Mouse (Mus musculus): ENCODE measurements around the gene Rabgap1l.
A peak's percentile ranks its signal among the peaks of the same experiment; 100 is the strongest.
"Not testable (repeated sequence)": the region's sequence is repeated elsewhere in the genome, so short reads cannot be mapped to it uniquely, and the experiment has no call there.

Gene Rabgap1l

DNA sequence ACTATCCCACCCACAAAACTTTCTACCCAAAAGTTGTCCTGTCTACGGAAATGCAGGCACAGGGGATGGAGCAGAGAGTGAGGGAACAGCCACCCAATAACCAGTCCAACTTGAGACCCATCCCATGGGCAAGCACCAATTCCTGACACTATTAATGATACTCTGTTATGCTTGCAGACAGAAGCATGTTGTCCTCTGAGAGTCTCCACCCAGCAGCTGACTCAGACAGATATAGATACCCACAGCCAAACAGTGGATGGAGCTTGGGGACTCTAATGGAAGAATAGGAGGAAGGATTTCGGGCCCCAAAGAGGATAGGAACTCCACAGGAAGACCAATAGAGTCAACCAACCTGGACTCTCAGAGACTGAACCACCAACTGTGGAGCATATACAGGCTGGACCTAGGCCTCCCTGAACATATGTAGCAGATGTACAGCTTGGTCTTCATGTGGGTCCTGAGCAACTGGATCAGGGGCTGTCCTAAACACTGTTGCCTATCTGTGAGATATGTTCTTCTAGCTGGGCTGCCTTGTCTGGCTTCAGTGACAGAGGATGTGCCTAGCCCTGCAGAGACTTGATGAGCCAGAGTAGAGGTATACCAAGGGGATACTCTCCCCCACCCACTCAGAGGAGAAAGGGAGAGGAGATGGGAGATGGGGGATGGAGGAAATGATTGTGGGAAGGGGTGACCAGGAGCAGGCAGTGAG, 510.7 kb downstream of the Rabgap1l start:
- DNase-seq (ENCODE audit: low spot score) = not testable (repeated sequence)

DNA sequence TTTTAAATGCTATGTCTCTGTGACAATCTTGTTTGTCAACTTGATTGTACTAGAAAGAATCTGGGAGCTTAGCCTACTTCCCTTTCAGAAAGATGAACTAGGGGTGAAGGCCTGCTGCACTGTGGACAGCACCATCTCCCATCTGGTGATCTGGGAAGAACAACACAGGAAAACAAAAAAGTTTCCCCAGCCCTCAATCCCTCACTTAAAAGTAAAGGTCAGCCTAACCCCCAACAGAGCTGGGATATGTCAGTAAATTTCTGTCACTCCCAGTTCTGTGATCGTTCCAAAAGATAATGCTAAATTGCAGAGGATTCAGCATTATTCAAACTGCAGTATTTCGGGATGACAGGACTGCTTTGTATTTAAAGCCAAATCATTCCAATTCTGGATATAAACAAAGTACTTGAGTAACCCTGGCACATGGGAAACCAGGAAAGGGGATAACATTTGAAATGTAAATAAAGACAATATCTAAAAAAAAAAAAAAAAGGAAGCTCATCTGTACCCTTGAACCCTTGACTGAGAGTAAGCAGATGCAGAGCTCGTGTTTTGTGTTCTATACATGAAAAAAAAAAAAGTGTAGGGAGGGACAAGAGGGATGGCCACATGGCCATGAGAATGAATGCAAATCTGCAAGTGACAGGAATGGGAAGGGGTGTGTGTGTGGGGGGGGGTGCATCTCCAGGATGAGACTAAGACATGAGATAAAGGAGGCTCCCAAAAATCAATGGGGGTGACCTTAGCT, 511.5 kb downstream of the Rabgap1l start:
- no peak for DNase-seq (ENCODE audit: low spot score)

DNA sequence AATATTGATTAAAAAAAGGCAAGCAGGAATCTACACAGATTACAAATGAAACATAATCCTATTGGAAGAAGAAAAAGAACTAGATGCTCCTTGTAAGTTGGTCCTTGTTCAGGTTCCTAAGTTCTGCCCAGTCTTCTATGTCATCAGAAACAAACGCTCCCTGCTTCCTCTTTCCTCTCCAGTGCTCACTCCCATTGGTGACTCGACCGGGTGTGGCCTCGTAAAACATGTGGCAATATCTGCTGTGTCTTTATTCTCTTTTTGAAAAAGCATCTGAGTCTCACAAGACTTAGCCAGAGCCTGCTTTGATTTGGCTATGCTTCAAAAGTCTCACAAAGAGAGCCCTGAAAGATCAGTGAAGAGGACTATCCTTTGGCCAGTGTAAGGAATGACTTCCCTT, 512.4 kb downstream of the Rabgap1l start:
- peak; percentile 46 for DNase-seq (ENCODE audit: low spot score)

DNA sequence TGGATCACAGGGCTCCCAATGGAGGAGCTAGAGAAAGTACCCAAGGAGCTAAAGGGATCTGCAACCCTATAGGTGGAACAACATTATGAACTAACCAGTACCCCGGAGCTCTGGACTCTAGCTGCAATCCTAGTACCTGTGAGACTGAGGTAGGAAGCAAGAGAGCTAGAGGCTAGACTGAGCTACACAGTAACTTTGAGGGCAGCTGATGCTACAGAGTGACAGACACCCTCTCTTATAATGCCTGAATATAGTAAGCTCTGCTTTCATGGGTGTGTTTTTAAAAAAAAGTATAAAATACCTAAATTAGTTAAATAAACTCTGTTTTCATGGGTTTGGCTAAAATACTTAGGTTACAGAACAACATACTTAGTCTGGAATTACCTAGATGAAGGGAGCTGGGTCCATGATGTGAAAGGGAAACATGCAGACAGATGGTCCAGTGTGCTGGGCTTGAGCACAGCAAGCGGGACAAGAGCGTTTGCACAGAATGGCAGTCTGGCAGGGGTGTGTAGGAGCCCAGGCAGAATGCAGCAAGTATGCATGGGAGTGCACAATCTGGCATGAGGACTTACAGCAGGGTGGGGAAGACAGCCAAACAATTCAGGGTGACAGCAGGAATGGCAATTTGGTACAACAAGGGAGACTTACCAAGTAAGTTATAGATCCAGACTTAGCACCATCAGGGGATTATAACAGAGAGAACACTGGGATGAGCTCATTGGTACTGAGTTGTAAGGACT, 514.9 kb downstream of the Rabgap1l start:
- no peak for DNase-seq (ENCODE audit: low spot score)

DNA sequence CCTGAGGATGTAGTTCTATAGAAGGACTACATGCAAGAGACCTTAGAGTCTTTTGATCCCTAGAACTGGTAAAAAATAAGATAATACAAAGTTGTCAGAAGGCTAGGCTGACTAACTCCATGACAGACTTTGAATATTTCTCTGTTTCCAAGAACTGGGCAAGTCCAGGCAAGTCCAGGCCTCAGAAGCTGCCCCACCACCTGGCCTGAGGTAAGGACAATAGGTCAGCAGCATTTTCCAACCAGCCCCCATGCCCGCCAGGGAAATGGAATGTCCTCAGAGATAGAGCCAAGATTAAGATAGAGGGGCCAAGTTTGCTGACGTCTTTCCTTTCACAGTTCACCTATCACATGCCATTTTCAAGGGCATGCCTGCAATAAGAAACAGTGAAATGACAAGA, 517.8 kb downstream of the Rabgap1l start:
- no peak for DNase-seq (ENCODE audit: low spot score)

DNA sequence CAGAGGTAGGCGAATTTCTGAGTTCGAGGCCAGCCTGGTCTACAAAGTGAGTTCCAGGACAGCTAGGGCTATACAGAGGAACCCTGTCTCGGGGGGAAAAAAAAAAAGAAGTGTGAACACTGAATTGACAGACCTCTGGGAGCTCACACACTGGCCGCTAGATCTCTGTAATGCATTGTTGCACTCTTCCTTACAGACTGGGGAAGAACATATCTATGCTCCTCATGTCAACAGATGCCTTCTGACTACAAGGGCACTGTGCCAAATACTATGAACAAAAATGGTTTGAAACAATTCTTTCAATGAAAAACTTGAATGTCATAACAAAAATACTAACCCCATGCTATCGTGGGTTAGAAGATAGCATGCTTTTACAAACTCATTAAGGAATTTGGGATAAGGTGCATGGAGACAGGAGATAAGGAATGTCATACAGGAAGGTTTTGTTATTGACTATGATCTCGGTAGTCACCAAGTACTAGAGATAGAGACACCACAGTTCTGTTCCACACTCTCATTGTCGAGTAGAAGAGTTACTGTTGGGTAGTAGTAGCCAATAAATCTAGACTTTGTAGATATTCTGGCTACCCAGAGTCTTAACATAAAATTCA, 519.8 kb downstream of the Rabgap1l start:
- DNase-seq (ENCODE audit: low spot score) = no peak

DNA sequence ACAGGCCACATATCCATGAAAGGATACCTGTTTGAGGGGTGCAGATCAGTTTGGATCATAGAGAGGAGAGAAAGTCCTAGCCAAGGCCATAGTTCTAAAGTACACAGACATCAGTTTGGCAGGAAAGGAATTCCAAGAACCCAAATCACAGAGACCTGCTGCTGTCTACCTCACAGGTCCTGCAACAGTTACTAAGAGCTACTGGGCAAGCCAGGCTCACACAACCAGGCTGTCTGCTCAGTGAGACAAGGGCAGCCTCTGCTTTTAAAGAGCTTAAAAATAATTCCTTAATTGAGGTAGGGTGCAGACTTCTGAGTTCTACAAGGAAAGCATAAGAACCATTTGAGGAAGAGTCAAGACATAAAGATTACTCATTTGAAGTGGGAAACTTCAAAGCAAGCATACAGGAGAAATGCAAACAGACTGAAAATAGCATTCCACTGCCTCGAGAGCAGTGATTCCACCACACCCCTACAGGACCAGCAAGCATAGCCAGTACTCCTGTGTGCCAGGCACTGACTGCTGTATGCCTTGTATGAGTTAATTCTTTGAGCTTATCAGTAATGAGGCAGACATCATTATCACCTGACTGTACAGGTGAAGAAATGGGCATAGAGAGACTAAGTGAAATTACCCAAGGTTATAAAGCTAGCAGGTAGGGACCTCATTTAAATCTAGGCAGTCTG, 521.6 kb downstream of the Rabgap1l start:
- DNase-seq (ENCODE audit: low spot score) = no peak

DNA sequence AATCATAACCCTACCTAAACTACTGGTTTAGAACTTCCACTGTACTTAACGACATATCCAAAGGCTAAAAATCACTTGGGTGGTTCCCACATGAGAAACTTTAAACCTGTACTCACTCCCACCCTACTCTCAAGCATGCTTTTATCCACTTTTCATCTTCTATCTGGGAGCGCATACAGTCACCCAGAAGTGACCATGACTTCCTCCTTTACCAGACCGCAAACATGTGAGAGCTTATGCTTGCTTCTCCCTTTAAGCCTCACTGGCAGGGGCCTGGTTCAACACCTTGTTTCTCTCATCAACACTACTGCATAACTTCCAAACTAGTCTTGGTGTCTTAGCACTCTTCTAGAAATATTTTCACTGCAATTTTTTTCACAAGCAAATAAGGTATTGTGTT, 524.7 kb downstream of the Rabgap1l start:
- no peak for DNase-seq (ENCODE audit: low spot score)

DNA sequence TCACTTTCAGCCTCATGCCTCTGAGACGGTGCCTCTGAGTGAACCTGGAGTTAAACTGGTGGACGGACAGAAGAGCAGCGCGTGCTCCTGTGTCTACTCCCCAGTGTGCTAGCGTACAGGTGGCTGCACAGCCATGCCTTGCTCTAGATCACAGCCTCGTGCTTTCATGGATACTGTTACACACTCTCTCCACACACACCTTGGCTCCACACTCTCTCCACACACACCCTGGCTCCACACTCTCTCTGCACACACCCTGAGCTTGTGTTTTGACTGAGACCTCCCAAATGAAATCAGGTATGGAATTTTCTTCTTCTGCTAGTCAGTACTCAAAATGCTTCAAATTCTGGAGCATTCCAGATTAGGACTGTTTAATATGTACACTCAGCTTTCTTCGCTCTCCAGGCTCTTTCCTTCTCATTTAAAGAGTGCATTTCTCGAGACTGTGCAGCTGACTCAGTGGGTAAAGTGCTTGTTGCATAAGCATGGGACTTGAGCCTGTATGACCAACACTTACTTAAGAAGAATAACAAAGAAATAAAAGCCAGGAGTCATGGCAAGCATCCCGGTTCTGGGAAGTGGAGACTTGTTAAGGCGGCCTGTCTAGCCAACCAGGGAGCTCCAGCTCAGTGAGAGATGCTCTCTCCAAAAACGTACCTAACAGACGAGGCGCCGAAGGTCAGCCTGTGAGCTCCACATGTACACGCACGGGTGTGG, 529.2 kb downstream of the Rabgap1l start:
- DNase-seq (ENCODE audit: low spot score) = no peak

DNA sequence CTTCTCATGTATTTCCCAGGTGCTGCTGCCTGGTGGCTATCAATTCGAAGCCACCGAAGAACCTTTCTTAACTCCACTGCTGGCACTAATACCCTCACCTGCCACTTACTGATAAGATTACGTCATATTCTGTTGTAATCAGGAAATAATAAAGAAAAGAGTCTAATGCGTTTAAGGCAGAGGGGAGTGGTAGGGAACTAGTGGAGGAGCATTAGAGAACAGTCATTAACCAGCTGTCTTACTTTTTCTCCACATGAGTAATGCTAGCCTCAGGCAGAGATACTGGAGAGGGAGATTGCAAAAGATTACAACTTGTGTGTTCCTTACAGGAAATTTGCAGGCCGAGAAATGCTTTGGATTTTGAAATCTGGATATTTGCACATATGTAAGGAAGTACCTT, 530.0 kb downstream of the Rabgap1l start:
- DNase-seq (ENCODE audit: low spot score) = no peak

DNA sequence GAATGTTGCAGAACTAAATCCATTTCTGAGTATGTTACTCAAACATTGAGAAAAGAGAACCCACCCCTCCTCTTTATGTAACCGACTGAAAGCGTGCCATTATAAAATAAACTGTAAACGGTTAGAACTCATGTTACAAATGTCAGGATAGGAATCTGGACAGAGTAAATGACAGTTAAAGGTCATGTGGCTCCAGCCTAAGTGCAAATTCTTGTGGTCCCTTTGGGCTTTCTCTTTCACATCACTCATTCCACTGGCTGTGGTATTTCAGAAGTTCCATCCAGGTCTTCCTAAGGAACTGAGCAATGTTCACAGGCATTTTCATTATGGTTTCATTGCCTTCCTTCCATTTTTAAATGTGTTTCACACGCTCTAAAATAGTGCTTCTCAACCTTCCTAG, 530.6 kb downstream of the Rabgap1l start:
- DNase-seq (ENCODE audit: low spot score) = no peak

DNA sequence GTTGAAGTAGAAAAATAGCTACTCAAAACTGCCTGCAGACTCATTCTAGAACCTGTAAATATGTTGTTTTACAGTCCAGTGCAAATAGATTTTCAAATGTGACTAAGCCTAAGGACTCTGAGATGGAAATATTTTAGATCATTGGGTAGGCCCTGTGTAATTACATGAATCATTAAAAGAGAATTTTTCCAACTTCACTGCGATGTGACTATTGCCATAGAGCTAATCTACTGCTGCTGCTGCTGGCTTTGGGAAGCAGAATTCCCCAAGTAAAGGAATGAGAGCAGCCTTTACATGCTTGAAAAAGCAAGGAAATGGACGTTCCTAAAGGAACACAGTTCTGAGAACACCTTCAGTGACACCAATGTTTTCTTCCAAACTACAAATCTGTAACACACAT, 531.2 kb downstream of the Rabgap1l start:
- DNase-seq (ENCODE audit: low spot score) = no peak

DNA sequence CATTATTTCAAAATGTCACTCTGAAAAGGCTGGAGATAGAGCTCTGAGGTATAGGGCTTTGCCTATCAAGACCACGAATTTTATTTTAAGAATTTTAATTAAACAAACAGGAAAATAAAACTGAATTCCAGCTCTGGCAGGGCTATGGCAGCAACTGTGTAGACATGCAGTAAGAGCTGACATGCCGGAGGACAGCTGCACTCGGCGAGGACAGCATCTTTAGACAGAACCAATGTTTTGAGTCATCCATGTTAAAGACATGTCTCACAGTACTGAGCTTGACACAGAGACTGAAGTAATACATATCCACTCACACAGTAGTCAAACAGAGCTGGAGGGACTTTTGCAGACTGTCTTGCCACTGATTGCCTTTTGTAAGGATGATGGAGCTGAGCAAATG, 532.4 kb downstream of the Rabgap1l start:
- no peak for DNase-seq (ENCODE audit: low spot score)

DNA sequence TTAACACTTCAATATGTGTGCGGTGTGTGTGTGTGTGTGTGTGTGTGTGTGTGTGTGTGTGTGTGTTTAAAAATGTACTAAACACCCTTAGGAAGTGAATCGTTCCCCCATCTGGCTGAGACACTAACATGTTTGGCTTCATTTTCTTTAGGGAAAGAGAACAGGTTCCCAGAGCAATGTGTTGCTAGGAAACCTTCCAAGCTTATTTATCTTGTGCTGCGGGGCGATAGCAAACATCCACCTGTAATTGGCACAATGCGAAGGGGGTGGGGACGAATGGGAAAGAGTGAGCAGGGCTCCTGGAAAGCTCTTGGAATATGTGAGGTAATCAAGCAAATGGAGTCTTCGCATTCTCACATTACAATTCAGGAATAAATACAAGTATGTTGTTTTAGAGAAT, 533.1 kb downstream of the Rabgap1l start:
- DNase-seq (ENCODE audit: low spot score) = no peak

DNA sequence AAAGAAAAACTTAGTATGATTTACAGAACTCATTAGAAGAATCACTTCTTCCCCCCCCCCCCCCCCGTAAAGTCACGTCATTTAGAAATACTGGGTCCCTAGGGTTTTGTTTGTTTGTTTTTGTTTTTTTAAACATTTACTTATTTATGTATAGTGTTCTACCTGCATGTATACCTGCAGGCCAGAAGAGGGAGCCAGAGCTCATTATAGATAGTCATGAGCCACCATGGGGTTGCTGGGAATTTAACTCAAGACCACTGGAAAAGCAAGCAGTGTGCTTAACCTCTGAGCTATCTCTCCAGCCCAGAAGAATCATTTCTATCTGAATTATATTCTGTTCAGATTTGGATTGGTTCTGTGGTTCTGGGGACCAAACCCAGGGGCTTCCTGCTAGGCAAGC, 539.9 kb downstream of the Rabgap1l start:
- no peak for DNase-seq (ENCODE audit: low spot score)

DNA sequence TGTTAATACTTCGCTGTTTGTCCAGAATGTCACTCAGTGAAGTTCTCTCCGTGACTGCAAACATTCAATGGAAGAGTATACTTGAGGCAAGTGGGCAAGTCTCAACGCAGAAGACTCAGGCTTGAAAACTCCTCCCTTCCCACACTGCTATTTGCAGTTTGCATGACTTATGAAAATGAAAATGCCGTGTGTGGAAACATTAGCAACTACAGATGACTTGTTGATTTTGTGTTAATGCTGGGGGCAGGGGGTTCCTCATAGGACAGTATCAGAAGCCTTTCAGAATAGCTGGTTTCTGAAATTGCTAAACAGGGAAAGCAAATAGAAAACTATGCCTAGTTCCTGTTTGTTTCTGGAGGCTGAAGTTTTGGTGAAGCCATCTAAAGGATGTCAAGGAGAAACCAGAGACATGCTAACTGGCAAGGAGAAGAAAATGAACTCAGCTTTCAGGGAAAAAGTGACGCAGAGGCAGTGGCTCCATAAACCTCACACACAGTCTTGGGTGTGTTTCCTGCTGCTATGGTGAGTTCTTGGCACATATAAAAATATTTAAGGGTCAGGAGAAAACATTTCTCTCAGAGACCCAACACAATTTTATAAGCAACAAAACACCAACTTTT, 541.5 kb downstream of the Rabgap1l start:
- no peak for DNase-seq (ENCODE audit: low spot score)

DNA sequence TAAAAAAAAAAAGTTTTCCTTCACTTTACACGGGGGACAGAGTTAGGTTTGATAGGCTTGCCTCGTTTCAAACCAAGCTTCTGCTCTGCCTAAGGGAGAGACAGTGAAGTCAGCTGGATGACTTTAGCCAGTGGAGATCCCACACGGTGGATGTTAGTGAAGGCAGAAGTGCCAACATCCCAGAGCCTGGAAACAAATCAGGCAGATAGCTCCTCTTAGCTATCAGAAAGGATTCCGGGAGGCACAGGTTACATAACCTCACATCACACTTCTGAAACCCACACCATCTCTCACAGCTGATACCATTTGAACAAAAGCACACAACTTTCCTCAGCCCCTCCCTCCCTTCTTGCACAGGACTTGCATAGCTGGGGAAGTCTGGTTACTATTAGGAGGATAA, 542.2 kb downstream of the Rabgap1l start:
- no peak for DNase-seq (ENCODE audit: low spot score)

DNA sequence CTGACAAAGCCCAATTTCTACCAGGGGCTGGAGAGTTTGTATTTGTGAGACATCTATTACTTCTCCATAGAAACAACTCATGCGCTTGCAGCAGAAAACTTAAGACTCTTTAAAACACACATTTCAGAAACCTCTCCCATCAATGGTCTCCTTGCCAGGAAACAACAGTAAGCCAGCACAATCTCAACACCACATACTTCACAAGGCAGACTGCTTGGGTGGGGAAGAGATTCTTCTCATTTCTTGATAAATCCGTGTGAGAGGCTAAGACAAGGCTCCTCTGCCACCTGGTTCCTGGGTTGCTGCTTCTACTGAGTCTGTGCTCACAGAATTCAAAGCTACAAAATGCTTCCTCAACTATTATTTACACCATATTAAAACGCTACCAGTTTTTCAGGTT, 543.2 kb downstream of the Rabgap1l start:
- DNase-seq (ENCODE audit: low spot score) = no peak

DNA sequence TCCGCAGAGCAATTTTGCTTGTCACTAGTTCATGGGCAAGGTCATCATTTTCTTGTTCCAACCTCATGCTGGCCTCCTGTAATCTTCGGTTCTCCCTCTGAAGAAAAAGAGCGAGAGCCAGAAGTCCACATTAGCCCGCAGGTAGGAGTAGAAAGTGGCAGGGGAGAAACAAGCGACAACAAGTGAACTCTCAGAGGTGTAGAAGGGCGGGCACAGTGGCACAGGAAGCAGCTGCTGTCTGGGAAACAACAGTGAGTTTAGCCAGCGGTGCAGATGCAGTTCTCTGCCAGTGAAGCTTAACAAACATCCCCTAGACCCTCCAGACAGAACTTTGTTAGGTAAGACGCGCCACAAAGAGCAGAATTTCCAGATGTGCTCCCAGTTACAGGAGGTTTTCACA, 545.5 kb downstream of the Rabgap1l start:
- DNase-seq (ENCODE audit: low spot score) = no peak

DNA sequence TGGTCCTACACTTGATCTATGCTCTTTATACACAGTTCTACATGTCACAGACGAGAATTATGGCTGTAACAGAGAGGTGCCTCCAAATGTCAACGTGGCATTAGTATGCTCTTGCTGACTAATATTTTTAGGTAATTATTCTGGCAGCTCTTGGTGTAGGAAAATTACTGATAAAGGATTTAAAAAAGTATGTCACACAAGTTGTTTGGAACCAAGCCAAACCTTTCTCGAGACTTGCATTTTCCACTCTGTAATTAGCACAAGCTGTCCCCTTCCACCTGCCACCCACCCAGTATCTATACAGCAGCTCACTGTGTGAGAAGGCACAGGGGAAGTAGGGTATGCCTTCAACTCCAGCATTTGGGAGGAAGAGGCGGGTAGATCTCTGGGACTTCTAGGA, 546.2 kb downstream of the Rabgap1l start:
- DNase-seq (ENCODE audit: low spot score) = no peak

DNA sequence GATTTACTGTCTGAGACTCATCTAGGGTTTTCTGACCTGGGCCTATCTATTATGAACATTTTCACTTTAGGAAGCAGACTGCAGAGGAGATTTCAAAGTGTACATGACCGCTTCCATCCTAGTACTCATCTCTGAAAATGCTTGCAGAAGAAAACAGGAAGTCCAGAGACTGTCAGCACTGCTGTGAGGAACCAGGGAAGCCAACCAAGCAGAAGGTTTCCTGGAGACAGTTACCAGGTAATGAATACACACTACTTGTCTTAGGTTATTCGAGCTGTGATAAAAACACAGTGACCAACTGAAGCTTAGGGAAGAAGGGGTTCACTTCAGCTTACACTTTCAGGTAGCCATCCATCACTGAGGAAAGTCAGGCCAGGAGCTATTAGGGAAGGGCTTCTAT, 547.1 kb downstream of the Rabgap1l start:
- DNase-seq (ENCODE audit: low spot score) = no peak

Measured in c-Kit-positive CD71-positive TER-119-positive erythroid progenitor cells, embryonic 14.5 days (primary cell).